Mouse (Mus musculus) heart, postnatal 25 days (tissue): ENCODE measurements around the gene Cdh23. TPM values are rescaled to one million over a fixed set of nuclear protein-coding genes. Genes with fewer than 3 reads are reported as not detected.

Experiments
- DNase-seq: peaks from one replicate; pipeline ENCODE4 v3.0.0; 2022; ENCODE audit warnings: low spot score
- intact Hi-C: fragments of 180-260 bp; cut with DNase I; formaldehyde crosslinking; loops from one replicate; pipeline ENCODE4 v1.15.1; 2025
- total RNA-seq, 2 experiments: library from RNA; stranded (reverse); gene quantifications; 2 replicates each; pipeline ENCODE4 v1.2.3; 2021

Gene Cdh23
- total RNA-seq, 2 experiments from 2014 or later: 5.4 to 5.9 TPM

DNA sequence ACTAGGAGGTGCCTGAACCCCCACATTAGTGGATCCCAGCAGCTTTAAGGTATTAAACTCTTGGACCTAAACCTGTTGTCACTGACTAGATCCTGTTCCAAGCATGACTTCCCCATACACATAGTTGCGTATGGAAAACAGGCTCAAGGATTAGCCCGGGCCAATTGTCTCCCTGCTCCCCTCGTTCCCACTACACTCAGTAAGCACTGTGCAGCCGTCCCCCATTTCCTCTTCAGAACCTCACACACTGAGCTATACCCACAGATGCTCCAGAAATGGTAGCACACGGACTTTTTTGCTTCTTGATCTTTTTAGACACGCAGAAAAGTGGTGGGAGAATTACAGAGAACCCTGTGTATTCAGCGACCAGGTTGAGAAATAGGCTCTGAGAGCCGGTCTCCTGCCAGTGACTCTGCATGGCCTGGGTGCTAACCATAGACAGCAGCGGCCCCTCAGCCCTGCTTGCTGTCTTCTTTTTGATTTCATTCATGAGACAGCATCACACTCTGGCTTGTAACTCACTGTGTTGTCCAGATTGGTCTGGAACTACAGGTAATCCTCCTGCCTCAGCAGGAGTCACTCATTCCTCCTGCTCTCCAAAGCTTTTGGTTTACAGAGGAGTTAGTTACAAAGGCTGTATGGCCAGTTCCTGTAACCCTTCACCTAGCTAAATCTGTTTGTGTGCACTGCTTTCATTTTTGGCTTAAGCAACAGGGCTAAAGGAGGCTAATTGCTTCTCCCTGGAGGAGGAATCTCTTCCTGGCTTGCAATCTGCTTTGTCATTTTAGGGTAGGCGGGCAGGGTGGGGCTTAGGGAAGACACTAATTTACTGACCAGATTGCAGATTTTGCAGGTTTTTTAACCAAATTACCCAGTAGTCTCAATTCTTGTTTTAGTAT lies 413.9 kb downstream of the Cdh23 start:
- DNase-seq: no peak
- intact Hi-C loops: loop anchor here (5.0 kb wide), 1 partner anchor 35 kb away; no protein-coding TSS in a partner anchor

DNA sequence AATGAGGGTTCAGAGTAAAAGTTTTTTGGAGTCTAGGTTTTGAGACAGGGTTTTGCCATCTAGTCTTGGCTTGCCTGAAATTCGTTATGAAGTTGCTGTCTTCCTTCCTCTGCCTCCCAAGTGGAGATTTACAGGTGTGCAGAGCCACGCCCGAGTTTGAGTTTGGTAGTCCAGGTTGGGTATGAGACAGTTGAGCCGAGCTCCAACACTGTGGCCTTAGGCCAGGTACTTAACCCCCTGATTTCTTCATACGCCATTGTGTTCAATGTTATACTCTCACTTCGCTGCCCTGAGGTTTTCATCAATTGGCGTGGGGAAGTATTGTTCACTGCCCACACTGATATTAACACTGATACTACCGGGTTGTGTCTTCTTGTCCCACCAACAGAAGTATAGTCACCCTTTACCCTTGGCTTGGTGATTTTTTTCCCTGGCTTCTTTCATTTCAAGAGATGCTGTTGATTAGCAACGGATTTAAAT lies 414.7 kb downstream of the Cdh23 start:
- DNase-seq: no peak
- intact Hi-C loops: loop anchor here (5.0 kb wide), 1 partner anchor 34 kb away; no protein-coding TSS in a partner anchor

- intact Hi-C loops: loop anchor here (5.0 kb wide), 1 partner anchor 33 kb away; no protein-coding TSS in a partner anchor
- no peak for DNase-seq
These were observed 415.9 kb downstream of the Cdh23 start for GRCm38 (mm10) chr10:60280353-60280752.

DNA sequence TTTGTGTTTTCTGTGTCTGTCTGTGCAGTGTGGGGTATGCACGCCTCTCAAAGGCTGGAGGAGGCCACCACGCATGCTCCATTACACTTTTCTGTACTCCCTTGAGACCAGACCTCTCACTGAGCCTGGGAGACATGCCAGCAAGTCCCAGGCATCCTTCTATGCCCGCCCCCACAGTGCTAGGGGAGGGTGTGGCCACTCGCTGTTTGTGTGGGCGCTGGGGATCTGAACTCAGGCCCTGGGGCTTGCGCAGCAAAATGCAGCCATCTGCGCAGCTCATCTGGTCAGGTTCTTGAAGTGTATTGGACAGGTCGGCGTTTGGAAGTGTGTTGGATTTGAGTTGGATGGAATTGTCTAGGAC lies 416.4 kb downstream of the Cdh23 start:
- no peak for DNase-seq
- intact Hi-C loops: loop anchor here (5.0 kb wide), 1 partner anchor 33 kb away; no protein-coding TSS in a partner anchor

DNA sequence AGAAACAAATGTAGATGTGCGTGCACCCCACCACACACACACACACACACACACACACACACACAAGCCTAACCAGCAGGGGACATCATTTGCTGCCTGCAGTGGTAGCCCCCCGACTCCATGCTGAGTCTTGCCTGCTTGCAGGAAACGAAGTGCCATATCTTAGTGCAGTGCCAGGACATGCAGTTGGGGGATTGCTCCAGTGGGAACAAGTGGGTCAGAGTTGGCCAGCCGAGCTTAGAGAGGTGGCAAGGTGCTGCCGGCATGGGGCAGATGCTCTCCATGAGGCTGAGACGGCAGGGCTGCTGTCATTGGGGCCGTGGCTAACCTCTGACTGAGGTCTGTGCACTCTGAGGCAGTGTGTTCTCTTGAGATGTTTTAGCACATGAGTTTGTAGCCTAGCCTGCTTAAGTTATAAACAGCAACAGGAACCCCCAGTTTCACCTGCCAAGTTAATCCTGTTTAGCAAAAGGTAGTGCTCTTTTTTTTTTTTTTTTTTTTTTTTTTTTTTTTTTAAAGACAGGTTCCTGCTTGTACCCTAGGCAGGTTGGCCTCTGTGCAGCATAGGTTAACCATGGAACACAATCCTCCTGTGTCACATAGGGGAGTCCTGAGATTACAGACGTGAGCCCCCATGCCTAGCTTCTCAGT lies 416.9 kb downstream of the Cdh23 start:
- no peak for DNase-seq
- intact Hi-C loops: no loop called here

GRCm38 (mm10) chr10:60278786-60279185 lies 417.5 kb downstream of the Cdh23 start:
- DNase-seq: no peak
- intact Hi-C loops: no loop called here

- DNase-seq: no peak
- intact Hi-C loops: no loop called here
These were observed 418.3 kb downstream of the Cdh23 start for GRCm38 (mm10) chr10:60278006-60278399.

GRCm38 (mm10) chr10:60277207-60278005 lies 418.9 kb downstream of the Cdh23 start, which contains the start of gene Psap:
Gene Psap, plus strand, starts transcription at chr10:60277627.
- peak; percentile 88 for DNase-seq
- intact Hi-C loops: no loop called here

GRCm38 (mm10) chr10:60273382-60273781 lies 422.9 kb downstream of the Cdh23 start:
- intact Hi-C loops: no loop called here
- DNase-seq: no peak

GRCm38 (mm10) chr10:60272241-60272640 lies 424.0 kb downstream of the Cdh23 start:
- intact Hi-C loops: no loop called here
- DNase-seq: no peak

GRCm38 (mm10) chr10:60271015-60271414 lies 425.3 kb downstream of the Cdh23 start:
- DNase-seq: no peak
- intact Hi-C loops: no loop called here

- intact Hi-C loops: no loop called here
- no peak for DNase-seq
These were observed 426.9 kb downstream of the Cdh23 start for GRCm38 (mm10) chr10:60269141-60270064.

DNA sequence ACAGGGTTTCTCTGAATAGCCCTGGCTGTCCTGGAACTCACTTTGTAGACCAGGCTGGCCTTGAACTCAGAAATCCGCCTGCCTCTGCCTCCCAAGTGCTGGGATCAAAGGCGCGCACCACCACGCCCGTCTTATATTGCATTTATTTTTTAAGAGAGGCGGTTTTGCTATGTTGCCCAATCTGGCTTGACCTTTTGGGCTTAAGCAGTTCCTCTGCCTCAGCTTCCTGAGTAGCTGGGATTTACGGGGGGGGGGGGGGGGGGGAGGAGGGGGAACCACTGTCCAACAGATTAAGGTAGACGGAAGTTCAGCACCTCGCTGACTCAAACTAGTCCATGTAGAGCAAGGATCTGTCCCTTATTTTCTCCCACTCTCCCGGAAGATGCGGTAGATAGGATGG lies 427.6 kb downstream of the Cdh23 start:
- no peak for DNase-seq
- intact Hi-C loops: no loop called here

GRCm38 (mm10) chr10:60266842-60267401 lies 429.4 kb downstream of the Cdh23 start:
- DNase-seq: no peak

GRCm38 (mm10) chr10:60265252-60265651 lies 431.0 kb downstream of the Cdh23 start:
- intact Hi-C loops: no loop called here

More at GRCm38 (mm10) chr10:60266842-60267401, 429.4 kb downstream of the Cdh23 start:
- intact Hi-C loops: no loop called here

DNA sequence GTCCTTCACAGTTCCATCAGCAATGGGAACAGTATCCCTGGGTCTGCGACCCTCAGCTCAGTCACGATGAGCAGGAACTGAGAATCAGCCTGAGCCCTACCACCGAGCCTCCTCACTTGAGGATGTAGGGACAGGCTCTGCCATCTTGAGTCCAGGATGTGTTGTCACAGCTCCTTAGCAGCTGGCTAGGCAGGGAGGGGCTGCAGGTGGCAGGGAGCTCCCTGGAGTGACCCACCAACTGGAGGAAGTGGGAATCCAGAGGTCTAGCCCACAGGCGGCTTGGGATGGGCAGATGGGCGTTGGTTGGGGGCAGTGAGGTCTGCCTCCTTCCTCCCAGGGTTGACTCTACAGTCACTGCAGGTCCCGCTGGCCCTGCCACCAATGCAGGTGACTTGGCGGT lies 432.9 kb downstream of the Cdh23 start:
- no peak for DNase-seq
- intact Hi-C loops: no loop called here

More at GRCm38 (mm10) chr10:60265252-60265651, 431.0 kb downstream of the Cdh23 start:
- DNase-seq: no peak

DNA sequence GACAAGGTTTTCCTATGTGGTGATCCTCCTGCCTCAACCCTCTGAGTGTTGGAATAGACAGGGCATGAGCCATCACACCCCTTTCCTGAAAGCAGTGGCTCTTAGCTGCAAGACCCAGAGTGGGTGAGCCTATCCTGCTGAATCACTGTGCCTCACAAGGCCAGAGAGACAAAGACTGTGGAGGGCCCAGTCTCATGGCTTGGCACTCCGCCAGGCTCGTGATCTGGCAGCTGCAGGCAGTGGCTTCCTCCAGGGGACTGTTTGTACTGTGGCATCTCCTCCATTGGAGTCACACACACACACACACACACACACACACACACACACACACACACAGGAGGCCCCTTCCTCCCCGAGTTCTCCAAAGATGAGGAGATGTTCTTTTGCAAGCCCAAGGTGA lies 433.9 kb downstream of the Cdh23 start:
- DNase-seq: peak; percentile 78
- intact Hi-C loops: no loop called here

DNA sequence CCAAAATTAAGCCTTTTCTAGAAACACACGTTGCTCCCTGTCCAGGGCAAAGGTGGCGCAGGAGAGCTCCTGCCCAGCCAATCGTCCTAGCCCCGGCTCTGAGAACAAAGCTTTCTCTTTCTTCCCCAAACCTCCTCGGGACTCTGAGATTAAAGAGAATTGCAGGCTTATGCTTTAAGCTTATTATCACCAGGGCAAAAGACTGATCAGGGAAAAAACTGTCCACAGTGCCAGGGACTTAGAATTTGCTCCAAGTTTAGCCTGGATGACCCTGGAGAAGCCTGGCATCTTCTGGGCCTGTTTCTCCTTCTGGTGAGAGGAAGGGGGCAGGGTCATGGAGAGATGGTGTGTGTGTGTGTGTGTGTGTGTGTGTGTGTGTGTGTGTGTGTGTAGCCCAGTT lies 434.8 kb downstream of the Cdh23 start:
- intact Hi-C loops: no loop called here
- DNase-seq: no peak
